Mouse (Mus musculus): Measurements from ENCODE around the gene Zfp609. TPM values are rescaled to one million over a fixed set of nuclear protein-coding genes. Genes with fewer than 3 reads are reported as not detected.
"Not testable (repeated sequence)": the region's sequence is repeated elsewhere in the genome, so short reads cannot be mapped to it uniquely, and the experiment has no call there.

The Zfp609 gene
- polyA plus RNA-seq, 1 experiment from 2014 or later, result 8.6 TPM

GRCm38 (mm10) chr9:65661029-65661428 lies 166.3 kb downstream of the Zfp609 start:
- ATAC-seq (ENCODE audit: low read depth), result no peak
- WGBS, result 65% methylated on average over 5 of the region's 5 CpGs
- Histone ChIP-seq H3K4me1 (replicated peaks) (no peaks in the 10 kb centered on the region; the same call in 1 of the 2 replicates), H3K27ac (replicated peaks) (no peak overlapping the region), H3K4me2 (no peak overlapping the region), H3K4me3 (no peak overlapping the region), H3K9me3 (no peaks in the 10 kb centered on the region), H3K9ac (no peak overlapping the region), H3K36me3 (no peaks in the 10 kb centered on the region), H3K27me3 (no peaks in the 10 kb centered on the region)

- no peaks in the 10 kb centered on the region for H3K9me3 ChIP-seq
- no peak for ATAC-seq (ENCODE audit: low read depth)
- no peaks in the 10 kb centered on the region for H3K4me1 ChIP-seq (replicated peaks)
- H3K4me2 ChIP-seq, result no peak overlapping the region
- H3K27ac ChIP-seq (replicated peaks), result no peak overlapping the region
- no peak overlapping the region for H3K9ac ChIP-seq
- no peaks in the 10 kb centered on the region for H3K36me3 ChIP-seq
- H3K27me3 ChIP-seq, result no peaks in the 10 kb centered on the region
- no peak overlapping the region for H3K4me3 ChIP-seq
- 63% methylated on average over 3 of the region's 3 CpGs for WGBS
Observed at GRCm38 (mm10) chr9:65657218-65657617, 170.1 kb downstream of the Zfp609 start.

GRCm38 (mm10) chr9:65655540-65655939 lies 171.8 kb downstream of the Zfp609 start:
- H3K27me3 ChIP-seq, result no peaks in the 10 kb centered on the region
- no peak overlapping the region for H3K4me2 ChIP-seq
- no peak overlapping the region for H3K27ac ChIP-seq (replicated peaks)
- no peaks in the 10 kb centered on the region for H3K36me3 ChIP-seq
- H3K4me3 ChIP-seq, result no peak overlapping the region
- no peak for ATAC-seq (ENCODE audit: low read depth)
- 85% methylated on average over 8 of the region's 8 CpGs for WGBS
- no peaks in the 10 kb centered on the region for H3K4me1 ChIP-seq (replicated peaks)
- H3K9ac ChIP-seq, result no peak overlapping the region
- no peaks in the 10 kb centered on the region for H3K9me3 ChIP-seq

- no peak overlapping the region for H3K4me3 ChIP-seq
- ATAC-seq (ENCODE audit: low read depth), result no peak
- no peaks in the 10 kb centered on the region for H3K27me3 ChIP-seq
- no peaks in the 10 kb centered on the region for H3K36me3 ChIP-seq
- H3K9ac ChIP-seq, result no peak overlapping the region
- H3K4me2 ChIP-seq, result no peak overlapping the region
- no peaks in the 10 kb centered on the region for H3K9me3 ChIP-seq
- H3K27ac ChIP-seq (replicated peaks), result no peak overlapping the region
- no peaks in the 10 kb centered on the region for H3K4me1 ChIP-seq (replicated peaks)
- WGBS, result 90% methylated on average over 3 of the region's 3 CpGs
Observed at GRCm38 (mm10) chr9:65654700-65655237, 172.6 kb downstream of the Zfp609 start.

- ATAC-seq (ENCODE audit: low read depth), result no peak
- 96% methylated on average over 4 of the region's 4 CpGs for WGBS
- Histone ChIP-seq H3K9ac (no peak overlapping the region), H3K9me3 (no peaks in the 10 kb centered on the region), H3K36me3 (no peaks in the 10 kb centered on the region), H3K27ac (replicated peaks) (no peak overlapping the region), H3K4me3 (no peak overlapping the region), H3K4me2 (no peak overlapping the region), H3K27me3 (no peaks in the 10 kb centered on the region), H3K4me1 (replicated peaks) (no peaks in the 10 kb centered on the region)
Observed at GRCm38 (mm10) chr9:65653741-65654140, 173.6 kb downstream of the Zfp609 start.

- H3K27ac ChIP-seq (replicated peaks); H3K4me3 ChIP-seq; H3K27me3 ChIP-seq; ATAC-seq (ENCODE audit: low read depth); H3K9ac ChIP-seq; H3K9me3 ChIP-seq; H3K36me3 ChIP-seq; H3K4me1 ChIP-seq (replicated peaks); H3K4me2 ChIP-seq: not testable (repeated sequence)
- WGBS, result 90% methylated on average over 1 of the region's 1 CpGs
Observed at GRCm38 (mm10) chr9:65651957-65652356, 175.4 kb downstream of the Zfp609 start.

- no peaks in the 10 kb centered on the region for H3K9me3 ChIP-seq
- no peak overlapping the region for H3K9ac ChIP-seq
- no peak overlapping the region for H3K4me3 ChIP-seq
- ATAC-seq (ENCODE audit: low read depth), result no peak
- H3K27me3 ChIP-seq, result no peaks in the 10 kb centered on the region
- no peaks in the 10 kb centered on the region for H3K36me3 ChIP-seq
- 69% methylated on average over 1 of the region's 1 CpGs for WGBS
- H3K4me1 ChIP-seq (replicated peaks), result no peaks in the 10 kb centered on the region
- H3K27ac ChIP-seq (replicated peaks), result no peak overlapping the region
- H3K4me2 ChIP-seq, result no peak overlapping the region
Observed at GRCm38 (mm10) chr9:65649997-65650396, 177.4 kb downstream of the Zfp609 start.

- H3K9ac ChIP-seq, result no peak overlapping the region
- H3K9me3 ChIP-seq, result no peaks in the 10 kb centered on the region
- no peak for ATAC-seq (ENCODE audit: low read depth)
- no peak overlapping the region for H3K4me3 ChIP-seq
- WGBS, result 94% methylated on average over 13 of the region's 13 CpGs
- H3K27ac ChIP-seq (replicated peaks), result no peak overlapping the region
- no peaks in the 10 kb centered on the region for H3K27me3 ChIP-seq
- H3K36me3 ChIP-seq, result no peaks in the 10 kb centered on the region
- H3K4me2 ChIP-seq, result no peak overlapping the region
- H3K4me1 ChIP-seq (replicated peaks), result no peaks in the 10 kb centered on the region
Observed at GRCm38 (mm10) chr9:65648730-65649129, 178.6 kb downstream of the Zfp609 start.

- no peak overlapping the region for H3K9ac ChIP-seq
- no peaks in the 10 kb centered on the region for H3K36me3 ChIP-seq
- H3K27me3 ChIP-seq, result no peaks in the 10 kb centered on the region
- H3K4me2 ChIP-seq, result no peak overlapping the region
- H3K9me3 ChIP-seq, result no peaks in the 10 kb centered on the region
- H3K4me1 ChIP-seq (replicated peaks), result peaks cover 1% of the 10 kb centered on the region
- no peak overlapping the region for H3K4me3 ChIP-seq
- no peak overlapping the region for H3K27ac ChIP-seq (replicated peaks)
- WGBS, result 89% methylated on average over 2 of the region's 2 CpGs
- no peak for ATAC-seq (ENCODE audit: low read depth)
Observed at GRCm38 (mm10) chr9:65646782-65647181, 180.6 kb downstream of the Zfp609 start.

GRCm38 (mm10) chr9:65645984-65646383 lies 181.4 kb downstream of the Zfp609 start:
- ATAC-seq (ENCODE audit: low read depth), result no peak
- no peaks in the 10 kb centered on the region for H3K27me3 ChIP-seq
- no peaks in the 10 kb centered on the region for H3K9me3 ChIP-seq
- no peaks in the 10 kb centered on the region for H3K36me3 ChIP-seq
- H3K4me3 ChIP-seq, result no peak overlapping the region
- no peak overlapping the region for H3K4me2 ChIP-seq
- peaks cover 9% of the 10 kb centered on the region for H3K4me1 ChIP-seq (replicated peaks)
- WGBS, result 74% methylated on average over 3 of the region's 3 CpGs
- H3K27ac ChIP-seq (replicated peaks), result no peak overlapping the region
- no peak overlapping the region for H3K9ac ChIP-seq

- H3K9me3 ChIP-seq, result no peaks in the 10 kb centered on the region
- H3K4me1 ChIP-seq (replicated peaks), result peaks cover 14% of the 10 kb centered on the region
- no peak overlapping the region for H3K4me3 ChIP-seq
- WGBS, result 88% methylated on average over 4 of the region's 4 CpGs
- H3K36me3 ChIP-seq, result no peaks in the 10 kb centered on the region
- no peaks in the 10 kb centered on the region; the same call in 1 of the 2 replicates for H3K27me3 ChIP-seq
- no peak overlapping the region for H3K27ac ChIP-seq (replicated peaks)
- H3K4me2 ChIP-seq, result no peak overlapping the region
- no peak overlapping the region for H3K9ac ChIP-seq
- no peak for ATAC-seq (ENCODE audit: low read depth)
Observed at GRCm38 (mm10) chr9:65644960-65645359, 182.4 kb downstream of the Zfp609 start.

GRCm38 (mm10) chr9:65642546-65642945 lies 184.8 kb downstream of the Zfp609 start:
- no peaks in the 10 kb centered on the region for H3K9me3 ChIP-seq
- no peaks in the 10 kb centered on the region; the same call in 1 of the 2 replicates for H3K27me3 ChIP-seq
- no peak overlapping the region for H3K4me3 ChIP-seq
- no peak overlapping the region for H3K9ac ChIP-seq
- no peak overlapping the region for H3K27ac ChIP-seq (replicated peaks)
- no peaks in the 10 kb centered on the region for H3K36me3 ChIP-seq
- peaks cover 14% of the 10 kb centered on the region for H3K4me1 ChIP-seq (replicated peaks)
- no peak overlapping the region for H3K4me2 ChIP-seq
- no peak for ATAC-seq (ENCODE audit: low read depth)

All from neural tube, embryonic 13.5 days (tissue).